30 mouse cellular contexts compared by ENCODE assay signal in genomic region chr1:23750864-23751532, GRCm38 (mm10). TPM values are rescaled to one million over a fixed set of nuclear protein-coding genes. Genes with fewer than 3 reads are reported as not detected.
DNase-seq lines count a peak whose midpoint lies in the region; ATAC-seq and TF ChIP-seq lines count a peak whose summit lies in the region.
"Had no signal": no experiment of that assay in that cellular context is flagged by ENCODE, and none has a peak within 500 bp of the region (broad histone marks: within the 10 kb centered on the region; RNA-seq: fewer than 3 reads in every experiment).

No protein-coding gene starts in this region.

- no peak for TF ChIP-seq POLR2A in CH12.LX (IDR thresholded peaks at IDR 0.05; ENCODE audit: low read depth, low read length)

- no peaks in the 10 kb centered on the region for H3K79me2 ChIP-seq in CH12.LX (replicated peaks; ENCODE audit: control insufficient read depth, extremely low read depth, insufficient read depth, poor library complexity, severe bottlenecking)

- H3K36me3 ChIP-seq in forebrain, embryonic 11.5 days (ENCODE audit: control insufficient read depth, insufficient read depth, low read length) = no peaks in the 10 kb centered on the region
- H3K36me3 ChIP-seq in forebrain, embryonic 16.5 days (ENCODE audit: control insufficient read depth, insufficient read depth) = no peaks in the 10 kb centered on the region
- H3K36me3 ChIP-seq in hindbrain, postnatal 0 days (ENCODE audit: insufficient read depth, low read length) = no peaks in the 10 kb centered on the region
- H3K36me3 ChIP-seq in hindbrain, embryonic 12.5 days = no peaks in the 10 kb centered on the region
- no peaks in the 10 kb centered on the region for H3K36me3 ChIP-seq in CH12.LX (replicated peaks in 1 of 2; ENCODE audit: control insufficient read depth in 1 of 2, insufficient read depth in 1 of 2, low read length in 1 of 2)
- no peaks in the 10 kb centered on the region for H3K36me3 ChIP-seq in neural tube, embryonic 14.5 days (ENCODE audit: control insufficient read depth, insufficient read depth, low read length)
- H3K36me3 ChIP-seq: embryonic facial prominence, embryonic 10.5 days; embryonic facial prominence, embryonic 13.5 days; G1E; hindbrain, embryonic 13.5 days had no signal

- no peaks in the 10 kb centered on the region for H3K9me3 ChIP-seq in forebrain, embryonic 11.5 days (ENCODE audit: control insufficient read depth, low read length)
- no peaks in the 10 kb centered on the region for H3K9me3 ChIP-seq in forebrain, embryonic 16.5 days (ENCODE audit: control insufficient read depth, low read length)
- no peaks in the 10 kb centered on the region for H3K9me3 ChIP-seq in hindbrain, postnatal 0 days (ENCODE audit: low read length)
- H3K9me3 ChIP-seq in hindbrain, embryonic 12.5 days (replicated peaks) = no peaks in the 10 kb centered on the region
- H3K9me3 ChIP-seq in CH12.LX (replicated peaks; ENCODE audit: low read length) = no peaks in the 10 kb centered on the region
- H3K9me3 ChIP-seq in neural tube, embryonic 14.5 days (ENCODE audit: control insufficient read depth, low read length) = no peaks in the 10 kb centered on the region
- H3K9me3 ChIP-seq: embryonic facial prominence, embryonic 10.5 days; embryonic facial prominence, embryonic 13.5 days; G1E; hindbrain, embryonic 13.5 days had no signal

- no peak for TF ChIP-seq RAD21 in CH12.LX (IDR thresholded peaks at IDR 0.05; ENCODE audit: low read depth, low read length)

- TF ChIP-seq EP300 in CH12.LX (IDR thresholded peaks at IDR 0.05; ENCODE audit: low read length) = no peak

- dilution Hi-C loops in CH12.LX (cut with MboI; ENCODE audit: extremely low pct_ligation_motif_present, extremely low pct_unique_long_range_greater_than_20kb, low sequenced_read_pairs) = no loop called here

- DNase-seq in forebrain, embryonic 11.5 days (ENCODE audit: low spot score) = no peak
- no peak for DNase-seq in hindbrain, postnatal 0 days (ENCODE audit: low spot score)
- no peak for DNase-seq in CH12.LX (ENCODE audit: extremely low read depth)
- DNase-seq in gastrocnemius, postnatal 14 days = no peak
- DNase-seq: adrenal gland, adult 2 months; adrenal gland, postnatal 14 days; cerebellum, adult 11-12 months; cerebellum, adult 8-10 months; cerebellum, postnatal 10 days; cerebellum, postnatal 36 days; embryo, embryonic 11 days; gastrocnemius, postnatal 36 days; heart, adult 2 months had no signal

- no peaks in the 10 kb centered on the region for H3K27me3 ChIP-seq in forebrain, embryonic 11.5 days (ENCODE audit: control insufficient read depth, insufficient read depth, low read length)
- H3K27me3 ChIP-seq in forebrain, embryonic 16.5 days (replicated peaks; ENCODE audit: control insufficient read depth, insufficient read depth, low read length) = no peaks in the 10 kb centered on the region
- H3K27me3 ChIP-seq in hindbrain, postnatal 0 days (ENCODE audit: insufficient read depth, low read length) = no peaks in the 10 kb centered on the region
- H3K27me3 ChIP-seq in hindbrain, embryonic 12.5 days = no peaks in the 10 kb centered on the region
- no peaks in the 10 kb centered on the region for H3K27me3 ChIP-seq in CH12.LX (replicated peaks)
- H3K27me3 ChIP-seq in neural tube, embryonic 14.5 days (ENCODE audit: control insufficient read depth, insufficient read depth, low read length) = no peaks in the 10 kb centered on the region
- H3K27me3 ChIP-seq: embryonic facial prominence, embryonic 13.5 days; hindbrain, embryonic 13.5 days had no signal

- H3K4me3 ChIP-seq in forebrain, embryonic 11.5 days (ENCODE audit: low read depth, low read length) = no peak overlapping the region
- H3K4me3 ChIP-seq in forebrain, embryonic 16.5 days (replicated peaks; ENCODE audit: low read length) = no peak overlapping the region
- no peak overlapping the region for H3K4me3 ChIP-seq in hindbrain, postnatal 0 days (ENCODE audit: low read length)
- no peak overlapping the region for H3K4me3 ChIP-seq in hindbrain, embryonic 12.5 days
- H3K4me3 ChIP-seq in CH12.LX (replicated peaks in 1 of 3; ENCODE audit: low read depth in 2 of 3, low read length in 2 of 3, poor library complexity in 1 of 3) = peak overlapping the region in 1 of 3 experiments; percentile 18
- H3K4me3 ChIP-seq in neural tube, embryonic 14.5 days (ENCODE audit: low read depth, low read length) = no peak overlapping the region
- H3K4me3 ChIP-seq: embryonic facial prominence, embryonic 10.5 days; embryonic facial prominence, embryonic 13.5 days; erythroblast, embryonic 14.5 days; heart, adult 2 months; hindbrain, embryonic 13.5 days had no signal

- 81% methylated on average over 3 of the region's 3 CpGs for WGBS in forebrain, embryonic 11.5 days
- WGBS in forebrain, embryonic 16.5 days = 45% methylated on average over 3 of the region's 3 CpGs
- 56% methylated on average over 3 of the region's 3 CpGs for WGBS in hindbrain, postnatal 0 days
- 62% methylated on average over 3 of the region's 3 CpGs for WGBS in hindbrain, embryonic 12.5 days
- WGBS in neural tube, embryonic 14.5 days = 30% methylated on average over 3 of the region's 3 CpGs

- H3K4me2 ChIP-seq in forebrain, embryonic 11.5 days (ENCODE audit: low read depth, low read length, severe bottlenecking) = no peak overlapping the region
- H3K4me2 ChIP-seq in forebrain, embryonic 16.5 days (ENCODE audit: low read length) = no peak overlapping the region
- no peak overlapping the region for H3K4me2 ChIP-seq in hindbrain, postnatal 0 days (ENCODE audit: low read depth, low read length)
- no peak overlapping the region for H3K4me2 ChIP-seq in hindbrain, embryonic 12.5 days (replicated peaks)
- H3K4me2 ChIP-seq in CH12.LX (ENCODE audit: insufficient read depth, low read depth, poor library complexity, severe bottlenecking) = peak overlapping the region; percentile 74
- H3K4me2 ChIP-seq in neural tube, embryonic 14.5 days (ENCODE audit: low read depth, low read length) = no peak overlapping the region
- H3K4me2 ChIP-seq: embryonic facial prominence, embryonic 13.5 days; heart, embryonic 11.5 days; hindbrain, embryonic 13.5 days had no signal

- intact Hi-C loops in gastrocnemius, postnatal 14 days (cut with DNase I; ENCODE audit: low total_unique reads) = no loop called here

- H3K9ac ChIP-seq in forebrain, embryonic 11.5 days (ENCODE audit: low read length) = no peak overlapping the region
- H3K9ac ChIP-seq in forebrain, embryonic 16.5 days (replicated peaks; ENCODE audit: low read depth, low read length) = no peak overlapping the region
- no peak overlapping the region for H3K9ac ChIP-seq in hindbrain, postnatal 0 days (replicated peaks; ENCODE audit: low read length)
- H3K9ac ChIP-seq in hindbrain, embryonic 12.5 days = no peak overlapping the region
- H3K9ac ChIP-seq in CH12.LX (ENCODE audit: insufficient read depth, low read depth) = no peak overlapping the region
- H3K9ac ChIP-seq in neural tube, embryonic 14.5 days (replicated peaks; ENCODE audit: low read depth, low read length) = no peak overlapping the region
- H3K9ac ChIP-seq: embryonic facial prominence, embryonic 13.5 days; hindbrain, embryonic 13.5 days had no signal

- H3K27ac ChIP-seq in forebrain, embryonic 11.5 days (ENCODE audit: low read depth, low read length) = no peak overlapping the region
- no peak overlapping the region for H3K27ac ChIP-seq in forebrain, embryonic 16.5 days (ENCODE audit: low read length)
- H3K27ac ChIP-seq in hindbrain, postnatal 0 days = no peak overlapping the region
- H3K27ac ChIP-seq in hindbrain, embryonic 12.5 days = no peak overlapping the region
- no peak overlapping the region for H3K27ac ChIP-seq in CH12.LX (ENCODE audit: insufficient read depth, low read depth)
- H3K27ac ChIP-seq in neural tube, embryonic 14.5 days (ENCODE audit: low read depth, low read length) = no peak overlapping the region
- H3K27ac ChIP-seq: embryonic facial prominence, embryonic 10.5 days; embryonic facial prominence, embryonic 13.5 days; heart, adult 2 months; hindbrain, embryonic 13.5 days had no signal

- no peaks in the 10 kb centered on the region for H3K4me1 ChIP-seq in forebrain, embryonic 11.5 days (replicated peaks; ENCODE audit: control insufficient read depth, insufficient read depth, low read length)
- H3K4me1 ChIP-seq in forebrain, embryonic 16.5 days (replicated peaks; ENCODE audit: control insufficient read depth, insufficient read depth, low read length) = no peaks in the 10 kb centered on the region
- H3K4me1 ChIP-seq in hindbrain, postnatal 0 days (ENCODE audit: insufficient read depth, low read length) = no peaks in the 10 kb centered on the region
- H3K4me1 ChIP-seq in hindbrain, embryonic 12.5 days = no peaks in the 10 kb centered on the region
- H3K4me1 ChIP-seq in CH12.LX (ENCODE audit: control insufficient read depth in 1 of 2, insufficient read depth in 2 of 2) = peaks cover 0 to 2% of the 10 kb centered on the region in 2 experiments; a peak in 1 of 4 replicates
- H3K4me1 ChIP-seq in neural tube, embryonic 14.5 days (ENCODE audit: control insufficient read depth, insufficient read depth, low read length) = no peaks in the 10 kb centered on the region
- H3K4me1 ChIP-seq: embryonic facial prominence, embryonic 10.5 days; embryonic facial prominence, embryonic 13.5 days; hindbrain, embryonic 13.5 days had no signal

- in situ Hi-C loops in CH12.LX (cut with MboI; ENCODE audit: low pct_ligation_motif_present, low pct_unique_long_range_greater_than_20kb, low sequenced_read_pairs) = no loop called here

- ATAC-seq in forebrain, embryonic 11.5 days (replicated peaks; ENCODE audit: low FRiP score) = 0 out of 2 replicates have a peak, but pooled peaks have one; percentile 46
- ATAC-seq in forebrain, embryonic 16.5 days = no peak
- ATAC-seq in hindbrain, postnatal 0 days = 0 out of 2 replicates have a peak, but pooled peaks have one; percentile 45
- ATAC-seq in hindbrain, embryonic 12.5 days (ENCODE audit: low FRiP score) = no peak
- peak; percentile 49; the same call in 1 of the 2 replicates for ATAC-seq in neural tube, embryonic 14.5 days (ENCODE audit: low read depth)
- ATAC-seq: hindbrain, embryonic 16.5 days; inflammation-experienced regulatory T-cells, adult 6 months; intestine, embryonic 16.5 days; Patski had no signal

- TF ChIP-seq CTCF in hindbrain, postnatal 0 days (IDR thresholded peaks at IDR 0.05; ENCODE audit: low read depth) = no peak
- no peak for TF ChIP-seq CTCF in CH12.LX (conservative IDR thresholded peaks at IDR 0.05 in 1 of 2, IDR thresholded peaks at IDR 0.05 in 1 of 2; ENCODE audit: low read depth in 2 of 2, low read length in 2 of 2)

RNA-seq across cellular contexts. Expression of gene B3gat2, which starts 10.6 kb away (rescaled TPM):
- polyA plus RNA-seq in forebrain, embryonic 11.5 days (2014; fragmentation: Nextera tagmentation; extraction: Ambion mirVana) = 1.0 and 1.1 TPM in 2 replicates
- 9.9 and 12.1 TPM in 2 replicates for polyA plus RNA-seq in forebrain, embryonic 16.5 days (2015; fragmentation: Nextera tagmentation; extraction: Ambion mirVana)
- total RNA-seq in hindbrain, postnatal 0 days (2014; rRNA removed) = 34.9 and 37.7 TPM in 2 replicates
- polyA plus RNA-seq in hindbrain, postnatal 0 days (2015; fragmentation: Nextera tagmentation; extraction: Ambion mirVana) = 15.3 and 15.6 TPM in 2 replicates
- 3.8 and 4.0 TPM in 2 replicates for polyA plus RNA-seq in hindbrain, embryonic 12.5 days (2016; fragmentation: Nextera tagmentation; extraction: Ambion mirVana)
- total RNA-seq in CH12.LX (2012; rRNA removed) (0.81 and 0.88 TPM in 2 replicates), CH12.LX (2014; rRNA removed) (not detected in 2 replicates)
- 0.23 and 0.40 TPM in 2 replicates for polyA plus RNA-seq in CH12.LX (2012; ENCODE audit: insufficient read length, low read depth)
- polyA plus RNA-seq in neural tube, embryonic 14.5 days (2014; fragmentation: Nextera tagmentation; extraction: Ambion mirVana) = 29.3 and 34.7 TPM in 2 replicates
- total RNA-seq in gastrocnemius, postnatal 14 days (2021) = not detected
- total RNA-seq: adrenal gland, adult 2 months; adrenal gland, postnatal 14 days; gastrocnemius, adult 8-10 months; gastrocnemius, postnatal 36 days; granulocyte monocyte progenitor cell, adult 5-6 weeks; heart, adult 2 months; heart, postnatal 25 days; hematopoietic stem cell, adult 5-6 weeks had no signal
- polyA plus RNA-seq: adrenal gland, adult 2 months; heart, adult 2 months had no signal

Comparison
In these comparisons a context has a peak if more than half of its experiments do, and no peak if none do; other contexts are left out.
1. ATAC-seq: peak in forebrain, embryonic 11.5 days (single experiment), hindbrain, postnatal 0 days (single experiment) and neural tube, embryonic 14.5 days (single experiment); none in forebrain, embryonic 16.5 days (single experiment) and hindbrain, embryonic 12.5 days (single experiment).